Mouse (Mus musculus): ENCODE measurements around the gene Nav2. TPM values are rescaled to one million over a fixed set of nuclear protein-coding genes. Genes with fewer than 3 reads are reported as not detected.
A peak's percentile ranks its signal among the peaks of the same experiment; 100 is the strongest.

Nav2 gene
- total and polyA plus RNA-seq, 3 experiments, result 2.0 to 2.7 TPM; not detected in 1

DNA sequence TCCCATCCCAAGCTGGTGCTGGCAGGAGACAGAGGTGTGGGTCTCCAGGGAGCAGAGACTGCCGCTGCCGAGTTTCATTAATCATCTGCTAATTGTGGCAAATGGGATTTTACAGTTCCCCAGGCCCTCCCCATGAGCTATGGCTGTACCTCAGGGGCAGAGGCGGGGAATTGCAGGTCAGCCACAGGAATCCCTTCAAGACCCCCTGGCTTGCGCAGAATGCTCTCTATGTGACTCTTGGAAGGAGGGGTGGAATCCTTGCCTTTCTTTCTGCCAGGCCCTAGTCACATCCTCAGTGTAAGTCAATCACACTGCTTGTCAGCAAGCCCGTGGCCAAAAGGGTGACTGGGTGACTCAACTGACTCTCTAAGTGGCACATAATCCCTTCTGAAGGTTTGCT, 182.9 kb downstream of the Nav2 start:
- no peak for DNase-seq (ENCODE audit: low read depth, low spot score)
- Histone ChIP-seq H3K79me2 (ENCODE audit: control insufficient read depth, insufficient read depth, low read length, poor library complexity) (no peaks in the 10 kb centered on the region), H3K9me3 (replicated peaks; ENCODE audit: insufficient read depth, low read length) (no peaks in the 10 kb centered on the region), H3K4me3 (ENCODE audit: control insufficient read depth in 1 of 2, insufficient read depth in 1 of 2, low read depth in 2 of 2, low read length in 2 of 2) (no peak overlapping the region), H3K27ac (ENCODE audit: control insufficient read depth, low read depth, low read length) (no peak overlapping the region), H3K36me3 (ENCODE audit: control insufficient read depth in 1 of 2, insufficient read depth in 2 of 2, low read length in 2 of 2) (no peaks in the 10 kb centered on the region), H3K9ac (ENCODE audit: control insufficient read depth, low read depth, low read length, poor library complexity, severe bottlenecking) (no peak overlapping the region), H3K27me3 (ENCODE audit: control insufficient read depth in 1 of 2, insufficient read depth in 2 of 2, low read length in 2 of 2) (peaks cover 0 to 2% of the 10 kb centered on the region in 2 experiments; a peak in 2 of 4 replicates), H3K4me1 (ENCODE audit: control insufficient read depth in 1 of 2, insufficient read depth in 2 of 2, low read length in 2 of 2) (no peaks in the 10 kb centered on the region)
- TF ChIP-seq POLR2AphosphoS2 (IDR thresholded peaks at IDR 0.05; ENCODE audit: low read length), result no peak
- no peak for TF ChIP-seq RCOR1 (IDR thresholded peaks at IDR 0.05; ENCODE audit: low read depth, low read length)
- TF ChIP-seq ZMIZ1 (IDR thresholded peaks at IDR 0.05; ENCODE audit: low read depth, low read length), result no peak
- no peak for TF ChIP-seq SMC3 (IDR thresholded peaks at IDR 0.05; ENCODE audit: low read depth, low read length)
- no peak for TF ChIP-seq MYB (IDR thresholded peaks at IDR 0.05; ENCODE audit: low read depth, low read length)
- no peak for TF ChIP-seq ZKSCAN1 (IDR thresholded peaks at IDR 0.05; ENCODE audit: low read depth, low read length)
- TF ChIP-seq USF2 (IDR thresholded peaks at IDR 0.05; ENCODE audit: borderline replicate concordance in 1 of 2, insufficient read depth in 1 of 2, low read depth in 1 of 2, low read length in 2 of 2), result no peak
- no peak for TF ChIP-seq EP300 (IDR thresholded peaks at IDR 0.05; ENCODE audit: low read depth in 1 of 2, low read length in 2 of 2)
- no peak for TF ChIP-seq MEF2A (IDR thresholded peaks at IDR 0.05; ENCODE audit: extremely low read depth, insufficient replicate concordance, low read depth, low read length, poor library complexity, severe bottlenecking)
- no peak for TF ChIP-seq NELFE (IDR thresholded peaks at IDR 0.05; ENCODE audit: low read depth, low read length)
- no peak for TF ChIP-seq GATA1 (IDR thresholded peaks at IDR 0.05; ENCODE audit: low read depth, low read length)
- TF ChIP-seq GABPA (IDR thresholded peaks at IDR 0.05; ENCODE audit: low read depth, low read length), result no peak
- TF ChIP-seq MYC (IDR thresholded peaks at IDR 0.05; ENCODE audit: low read depth, low read length), result no peak

DNA sequence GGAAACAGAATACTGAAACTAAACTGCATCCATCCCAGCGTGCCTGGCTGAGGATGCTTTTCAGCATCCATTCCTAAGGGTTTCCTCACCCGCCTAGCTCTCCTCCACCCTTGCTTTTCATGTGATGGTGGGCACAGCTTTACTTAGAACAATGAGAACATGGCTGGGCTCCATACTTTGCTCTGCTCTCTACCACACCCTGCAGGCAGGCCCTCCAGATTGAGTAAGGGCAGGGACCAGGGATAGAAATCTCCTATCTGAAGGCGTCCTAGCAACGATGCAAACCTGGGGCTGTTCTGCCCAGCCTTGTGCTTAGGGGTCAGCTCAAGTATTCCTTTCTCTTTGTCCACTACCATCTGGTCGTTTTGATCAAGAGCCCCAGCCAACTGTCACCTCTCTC, 183.4 kb downstream of the Nav2 start:
- H3K9me3 ChIP-seq (replicated peaks; ENCODE audit: insufficient read depth, low read length), result no peaks in the 10 kb centered on the region
- H3K9ac ChIP-seq (ENCODE audit: control insufficient read depth, low read depth, low read length, poor library complexity, severe bottlenecking), result no peak overlapping the region
- DNase-seq (ENCODE audit: low read depth, low spot score), result no peak
- no peaks in the 10 kb centered on the region for H3K36me3 ChIP-seq (ENCODE audit: control insufficient read depth in 1 of 2, insufficient read depth in 2 of 2, low read length in 2 of 2)
- no peak for TF ChIP-seq TCF12 (IDR thresholded peaks at IDR 0.05; ENCODE audit: low read depth, low read length)
- no peaks in the 10 kb centered on the region for H3K79me2 ChIP-seq (ENCODE audit: control insufficient read depth, insufficient read depth, low read length, poor library complexity)
- H3K27me3 ChIP-seq (ENCODE audit: control insufficient read depth in 1 of 2, insufficient read depth in 2 of 2, low read length in 2 of 2), result peaks cover 0 to 2% of the 10 kb centered on the region in 2 experiments; a peak in 2 of 4 replicates
- no peak overlapping the region for H3K4me3 ChIP-seq (ENCODE audit: control insufficient read depth in 1 of 2, insufficient read depth in 1 of 2, low read depth in 2 of 2, low read length in 2 of 2)
- H3K27ac ChIP-seq (ENCODE audit: control insufficient read depth, low read depth, low read length), result no peak overlapping the region
- no peaks in the 10 kb centered on the region for H3K4me1 ChIP-seq (ENCODE audit: control insufficient read depth in 1 of 2, insufficient read depth in 2 of 2, low read length in 2 of 2)

DNA sequence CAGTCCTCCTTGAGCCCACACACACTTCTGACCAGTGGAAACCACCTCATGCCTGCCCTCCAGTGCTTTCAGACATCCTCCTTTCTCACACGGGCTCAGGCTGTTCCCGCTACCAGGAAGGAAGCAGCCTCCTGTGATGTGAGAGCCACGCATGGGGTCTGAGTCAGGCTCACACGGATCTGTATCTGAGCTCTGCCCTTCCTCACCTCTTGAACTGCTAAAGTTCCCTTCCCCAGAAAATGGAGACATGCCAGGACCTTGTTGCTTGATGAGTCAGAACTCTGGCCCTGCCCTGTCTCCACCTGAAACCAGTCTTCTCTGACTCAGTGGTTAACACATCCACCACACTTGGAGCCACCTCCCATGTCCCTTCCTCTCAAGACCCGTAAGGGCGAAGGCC, 185.1 kb downstream of the Nav2 start:
- Histone ChIP-seq H3K4me3 (ENCODE audit: control insufficient read depth in 1 of 2, insufficient read depth in 1 of 2, low read depth in 2 of 2, low read length in 2 of 2) (no peak overlapping the region), H3K27ac (ENCODE audit: control insufficient read depth, low read depth, low read length) (no peak overlapping the region), H3K9ac (ENCODE audit: control insufficient read depth, low read depth, low read length, poor library complexity, severe bottlenecking) (no peak overlapping the region), H3K9me3 (replicated peaks; ENCODE audit: insufficient read depth, low read length) (no peaks in the 10 kb centered on the region), H3K79me2 (ENCODE audit: control insufficient read depth, insufficient read depth, low read length, poor library complexity) (no peaks in the 10 kb centered on the region), H3K4me1 (ENCODE audit: control insufficient read depth in 1 of 2, insufficient read depth in 2 of 2, low read length in 2 of 2) (no peaks in the 10 kb centered on the region), H3K27me3 (ENCODE audit: control insufficient read depth in 1 of 2, insufficient read depth in 2 of 2, low read length in 2 of 2) (peaks cover 0 to 2% of the 10 kb centered on the region in 2 experiments; a peak in 2 of 4 replicates), H3K36me3 (ENCODE audit: control insufficient read depth in 1 of 2, insufficient read depth in 2 of 2, low read length in 2 of 2) (no peaks in the 10 kb centered on the region)
- DNase-seq (ENCODE audit: low read depth, low spot score), result peak; percentile 3
- no peak for TF ChIP-seq TAL1 (IDR thresholded peaks at IDR 0.05; ENCODE audit: low read length)
- no peak for TF ChIP-seq TCF12 (IDR thresholded peaks at IDR 0.05; ENCODE audit: low read depth, low read length)
- no peak for TF ChIP-seq SMC3 (IDR thresholded peaks at IDR 0.05; ENCODE audit: low read depth, low read length)

All from MEL (cell line).